Comparison of ENCODE assay signal across 14 mouse cellular contexts in genomic region chr11:25787691-25788090, GRCm38 (mm10).
"Had no signal": no experiment of that assay in that cellular context is flagged by ENCODE, and none has a peak within 500 bp of the region (broad histone marks: within the 10 kb centered on the region; RNA-seq: fewer than 3 reads in every experiment).

No protein-coding gene starts in this region.

- DNase-seq: cerebellum, adult 9-11 months; cerebellum, postnatal 14 days; cerebellum, postnatal 25 days; cerebellum, postnatal 36 days; embryo, embryonic 11 days; forebrain, postnatal 0 days; gastrocnemius, adult 2 months; gastrocnemius, postnatal 10 days; gastrocnemius, postnatal 14 days; gastrocnemius, postnatal 25 days; gastrocnemius, postnatal 36 days; heart, adult 11 months; heart, adult 18-20 months; heart, adult 2 months had no signal
